Mouse (Mus musculus) adrenal gland, adult 8-10 months (tissue): ENCODE data around the gene Sspn. TPM values are rescaled to one million over a fixed set of nuclear protein-coding genes. Genes with fewer than 3 reads are reported as not detected.

ENCODE experiments used
- DNase-seq: peaks from one replicate; pipeline ENCODE4 v3.0.0; 2022
- total RNA-seq, 4 experiments: library from RNA; stranded (reverse); gene quantifications; 2 replicates each; pipeline ENCODE4 v1.2.4; 2022

The Sspn gene
- total RNA-seq = 10 to 100 TPM; 14.3 to 23.6 (median 19.0) TPM

- DNase-seq = no peak
These were observed at the start of gene Sspn for GRCm38 (mm10) chr6:145931341-145931740. TSS of gene Sspn (plus strand) at chr6:145931641.

GRCm38 (mm10) chr6:145883010-145883409 lies 48.4 kb upstream of the Sspn start:
- no peak for DNase-seq

GRCm38 (mm10) chr6:145883668-145884067 lies 47.8 kb upstream of the Sspn start:
- DNase-seq = no peak

- DNase-seq = no peak
These were observed 46.4 kb upstream of the Sspn start for GRCm38 (mm10) chr6:145885069-145885468.

- DNase-seq = no peak
These were observed 45.2 kb upstream of the Sspn start for GRCm38 (mm10) chr6:145886277-145886676.

- DNase-seq = no peak
These were observed 43.7 kb upstream of the Sspn start for GRCm38 (mm10) chr6:145887719-145888118.

GRCm38 (mm10) chr6:145891951-145892350 lies 39.5 kb upstream of the Sspn start:
- no peak for DNase-seq

GRCm38 (mm10) chr6:145892381-145893265 lies 38.8 kb upstream of the Sspn start:
- no peak for DNase-seq

- DNase-seq = no peak
These were observed 37.9 kb upstream of the Sspn start for GRCm38 (mm10) chr6:145893366-145894021.

- no peak for DNase-seq
These were observed 36.6 kb upstream of the Sspn start for GRCm38 (mm10) chr6:145894669-145895342.

- no peak for DNase-seq
These were observed 27.3 kb upstream of the Sspn start for GRCm38 (mm10) chr6:145904169-145904568.

- no peak for DNase-seq
These were observed 26.8 kb upstream of the Sspn start for GRCm38 (mm10) chr6:145904616-145905015.

- peak; percentile 68 for DNase-seq
These were observed 25.1 kb upstream of the Sspn start for GRCm38 (mm10) chr6:145906096-145906890.

- DNase-seq = no peak
These were observed 21.5 kb upstream of the Sspn start for GRCm38 (mm10) chr6:145909943-145910342.

GRCm38 (mm10) chr6:145910469-145911426 lies 20.7 kb upstream of the Sspn start:
- DNase-seq = peak; percentile 32

- no peak for DNase-seq
These were observed 19.2 kb upstream of the Sspn start for GRCm38 (mm10) chr6:145912232-145912631.

GRCm38 (mm10) chr6:145915435-145915834 lies 16.0 kb upstream of the Sspn start:
- no peak for DNase-seq

- no peak for DNase-seq
These were observed 15.0 kb upstream of the Sspn start for GRCm38 (mm10) chr6:145916401-145916800.

GRCm38 (mm10) chr6:145918236-145918635 lies 13.2 kb upstream of the Sspn start:
- DNase-seq = no peak

- no peak for DNase-seq
These were observed 7.8 kb upstream of the Sspn start for GRCm38 (mm10) chr6:145923594-145923993.
